Mouse (Mus musculus) lung, adult 10 weeks (tissue): ENCODE results near the gene Ttc1. TPM values are rescaled to one million over a fixed set of nuclear protein-coding genes. Genes with fewer than 3 reads are reported as not detected.

Experiments
- polyA plus RNA-seq: library from polyadenylated mRNA; stranded (reverse); fragments of 350-450 nt; fragmentation: Illumina TruSeq; extraction: RNeasy Lipid Tissue Mini Kit (QIAGEN cat#74804); gene quantifications from one replicate; pipeline ENCODE4 v1.2.3, GENCODE M21; 2014; ENCODE audit warnings: low read depth, low replicate concordance; ENCODE audit not compliant: insufficient read depth

Ttc1 gene
- polyA plus RNA-seq: 31.3 TPM

DNA sequence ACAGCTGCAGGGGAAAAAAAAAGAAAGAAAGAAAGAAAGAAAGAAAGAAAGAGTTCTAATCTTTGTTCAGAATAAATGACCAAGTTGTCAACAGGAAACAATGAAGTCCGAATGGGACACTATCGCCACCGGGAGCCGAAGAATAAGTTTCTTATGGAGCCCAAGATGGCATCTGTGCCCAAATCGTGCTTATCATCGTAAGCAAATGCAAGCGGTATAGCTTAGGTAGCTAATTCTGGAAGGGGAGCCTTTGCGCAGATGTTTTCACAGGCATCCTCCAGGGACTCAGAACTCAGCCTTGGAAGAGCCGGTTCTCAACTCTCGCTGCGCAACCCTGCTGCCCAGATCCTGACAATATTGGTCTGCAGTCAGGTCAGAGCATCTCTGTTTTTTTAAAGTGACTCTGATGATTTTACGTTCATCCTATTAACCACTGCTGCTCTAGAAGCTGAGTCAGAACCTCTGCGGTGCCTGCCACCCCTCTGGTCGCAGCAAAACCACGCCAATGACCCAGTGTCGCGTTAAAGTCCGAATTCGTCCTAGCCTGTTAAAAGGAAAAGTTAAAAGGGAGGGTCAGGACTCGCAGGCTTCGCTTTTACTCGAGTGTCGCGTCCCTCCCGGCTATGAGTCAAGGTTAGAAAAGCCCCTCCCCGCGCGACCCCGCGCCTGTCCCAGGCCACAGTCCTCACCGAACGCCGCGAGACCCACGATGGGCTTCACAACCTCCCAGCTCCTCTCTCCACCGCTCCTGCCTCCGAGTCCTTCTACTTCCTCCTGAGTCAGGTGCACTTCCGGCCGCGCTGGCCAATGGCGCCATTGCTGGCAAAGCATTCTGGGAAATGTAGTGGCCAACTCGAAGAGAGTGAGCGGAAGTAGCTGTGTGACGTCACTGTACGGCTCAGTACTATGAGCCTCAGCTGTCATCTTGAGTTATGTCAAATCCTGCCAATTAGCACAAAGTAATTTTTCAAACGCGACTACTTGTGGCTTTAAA is at the start of gene Ttc1:
TSS of gene Ttc1 (minus strand) at position 776 of the 994 bp plus-strand sequence.

GRCm38 (mm10) chr11:43681472-43682414 is 66.1 kb downstream of the Ttc1 start, which contains the start of gene Pwwp2a:
Gene Pwwp2a (plus strand): TSS chr11:43681998.

Other genes with a start within 250 kb of the Ttc1 start
- 1.8 TPM for gene Ccnjl, start 219.2 kb downstream of the Ttc1 start, polyA plus RNA-seq
- 0.63 TPM for gene 4933415A04Rik, start 161.0 kb downstream of the Ttc1 start, polyA plus RNA-seq
- not detected for gene Fabp6, start 146.5 kb downstream of the Ttc1 start, polyA plus RNA-seq
- 9.7 TPM for gene Pwwp2a, start 66.0 kb downstream of the Ttc1 start, polyA plus RNA-seq
- gene Adra1b, start 153.2 kb upstream of the Ttc1 start, polyA plus RNA-seq: 1.5 TPM